In the genomic region with DNA sequence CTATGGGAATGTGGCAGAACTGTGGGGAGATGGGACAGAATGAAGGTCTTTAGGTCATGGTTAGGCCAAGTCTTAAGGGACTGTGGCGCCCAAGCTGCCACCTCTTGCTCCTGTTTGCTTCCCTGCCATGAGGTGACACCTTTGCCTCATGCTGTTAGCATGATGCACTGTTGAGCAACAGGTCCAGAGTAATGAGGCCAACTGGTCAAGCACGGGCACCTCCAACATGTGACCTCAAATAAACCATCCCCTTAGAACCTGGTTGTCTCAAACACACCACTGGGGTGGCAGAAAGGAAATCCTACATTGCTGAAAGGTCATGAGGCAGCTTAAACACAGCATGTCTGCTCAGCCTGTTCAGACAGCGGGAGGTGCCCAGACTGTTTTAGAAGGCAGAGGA, we compare ENCODE assay signal across 16 mouse cellular contexts. TPM values are rescaled to one million over a fixed set of nuclear protein-coding genes. Genes with fewer than 3 reads are reported as not detected.
"Had no signal": no experiment of that assay in that cellular context is flagged by ENCODE, and none has a peak within 500 bp of the region (broad histone marks: within the 10 kb centered on the region; RNA-seq: fewer than 3 reads in every experiment).

No protein-coding gene starts in this region.

- H3K4me1 ChIP-seq: lung, embryonic 15.5 days; megakaryocyte, embryonic 14.5 days; midbrain, embryonic 13.5 days; midbrain, embryonic 15.5 days; neural tube, embryonic 12.5 days had no signal

- H3K27ac ChIP-seq: lung, embryonic 15.5 days; macrophage; midbrain, embryonic 13.5 days; midbrain, embryonic 15.5 days; neural tube, embryonic 12.5 days had no signal

- DNase-seq: lung, adult 2 months; lung, postnatal 14 days; right cerebral cortex, postnatal 25 days; right cerebral cortex, postnatal 4 days; spleen, adult 18-20 months; thymus, adult 18-20 months; thymus, postnatal 14 days; thymus, postnatal 36 days had no signal

- ATAC-seq: lung, postnatal 0 days; midbrain, embryonic 13.5 days; midbrain, embryonic 15.5 days had no signal

- H3K27me3 ChIP-seq: lung, embryonic 15.5 days; megakaryocyte, embryonic 14.5 days; midbrain, embryonic 13.5 days; midbrain, embryonic 15.5 days; neural tube, embryonic 12.5 days had no signal

- H3K4me2 ChIP-seq: lung, embryonic 15.5 days; midbrain, embryonic 11.5 days; midbrain, embryonic 13.5 days; midbrain, embryonic 15.5 days; neural tube, embryonic 12.5 days had no signal

- H3K4me3 ChIP-seq: lung, embryonic 15.5 days; megakaryocyte, embryonic 14.5 days; midbrain, embryonic 13.5 days; midbrain, embryonic 15.5 days; neural tube, embryonic 12.5 days had no signal

- H3K36me3 ChIP-seq: lung, embryonic 15.5 days; midbrain, embryonic 13.5 days; midbrain, embryonic 15.5 days; neural tube, embryonic 12.5 days had no signal

- H3K9me3 ChIP-seq: lung, embryonic 15.5 days; megakaryocyte, embryonic 14.5 days; midbrain, embryonic 13.5 days; midbrain, embryonic 15.5 days; neural tube, embryonic 12.5 days had no signal

- H3K9ac ChIP-seq: lung, embryonic 15.5 days; midbrain, embryonic 13.5 days; midbrain, embryonic 15.5 days; neural tube, embryonic 12.5 days had no signal

RNA-seq across cellular contexts. Expression of gene Lrrc18, which starts 27.9 kb away (rescaled TPM):
- polyA plus RNA-seq: macrophage had no signal
